Mouse (Mus musculus): ENCODE results near the gene Erg. TPM values are rescaled to one million over a fixed set of nuclear protein-coding genes. Genes with fewer than 3 reads are reported as not detected.

Gene Erg
- polyA plus RNA-seq, 1 experiment, result 4.2 TPM

- Histone ChIP-seq H3K27ac (ENCODE audit: insufficient read depth, low read depth, low read length) (no peak overlapping the region), H3K4me1 (ENCODE audit: control insufficient read depth, insufficient read depth, insufficient read length, low read length) (peaks cover 12% of the 10 kb centered on the region), H3K36me3 (ENCODE audit: control insufficient read depth, insufficient read depth, low read length) (no peaks in the 10 kb centered on the region), H3K4me3 (ENCODE audit: low read depth, low read length) (no peak overlapping the region), H3K27me3 (ENCODE audit: control insufficient read depth, insufficient read depth, low read length) (no peaks in the 10 kb centered on the region)
- TF ChIP-seq CTCF (IDR thresholded peaks at IDR 0.05; ENCODE audit: extremely low read depth, insufficient read length, insufficient replicate concordance, low read depth, low read length) (no peak), POLR2A (IDR thresholded peaks at IDR 0.05; ENCODE audit: low read depth, low read length) (no peak)
- WGBS, result 85% methylated on average over 8 of the region's 8 CpGs
Measured at GRCm38 (mm10) chr16:95360214-95360850, 226.1 kb downstream of the Erg start.

GRCm38 (mm10) chr16:95356962-95357955 is 229.1 kb downstream of the Erg start:
- WGBS, result 80% methylated on average over 12 of the region's 12 CpGs
- TF ChIP-seq POLR2A (IDR thresholded peaks at IDR 0.05; ENCODE audit: low read depth, low read length) (no peak), CTCF (IDR thresholded peaks at IDR 0.05; ENCODE audit: extremely low read depth, insufficient read length, insufficient replicate concordance, low read depth, low read length) (no peak)

DNA sequence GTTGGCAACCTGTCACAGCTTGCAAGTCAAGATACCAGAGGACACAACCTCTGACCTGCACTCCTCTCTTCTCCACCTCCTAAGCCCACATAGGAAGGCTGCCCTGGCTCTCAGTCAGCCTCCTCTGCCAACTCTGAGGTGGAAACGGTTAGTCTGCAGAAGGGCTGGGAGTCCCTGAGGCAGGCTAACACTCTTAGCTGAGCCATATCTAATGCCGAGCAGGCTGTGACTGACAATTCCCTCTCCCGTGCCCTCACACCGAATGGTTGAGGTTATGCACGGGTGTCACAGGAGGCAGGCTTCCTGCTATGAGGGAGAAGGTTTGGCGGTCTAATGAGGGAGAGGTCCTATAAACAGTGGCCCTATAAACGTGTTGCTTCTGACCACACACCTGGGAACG is 232.6 kb downstream of the Erg start:
- TF ChIP-seq CTCF (IDR thresholded peaks at IDR 0.05; ENCODE audit: extremely low read depth, insufficient read length, insufficient replicate concordance, low read depth, low read length) (no peak), POLR2A (IDR thresholded peaks at IDR 0.05; ENCODE audit: low read depth, low read length) (no peak)
- Histone ChIP-seq H3K4me1 (ENCODE audit: control insufficient read depth, insufficient read depth, insufficient read length, low read length) (no peaks in the 10 kb centered on the region), H3K36me3 (ENCODE audit: control insufficient read depth, insufficient read depth, low read length) (no peaks in the 10 kb centered on the region), H3K27ac (ENCODE audit: insufficient read depth, low read depth, low read length) (no peak overlapping the region), H3K27me3 (ENCODE audit: control insufficient read depth, insufficient read depth, low read length) (no peaks in the 10 kb centered on the region), H3K4me3 (ENCODE audit: low read depth, low read length) (no peak overlapping the region)
- WGBS, result 64% methylated on average over 8 of the region's 8 CpGs

More at GRCm38 (mm10) chr16:95356962-95357955, 229.1 kb downstream of the Erg start:
- Histone ChIP-seq H3K27me3 (ENCODE audit: control insufficient read depth, insufficient read depth, low read length) (no peaks in the 10 kb centered on the region), H3K4me1 (ENCODE audit: control insufficient read depth, insufficient read depth, insufficient read length, low read length) (peaks cover 8% of the 10 kb centered on the region), H3K36me3 (ENCODE audit: control insufficient read depth, insufficient read depth, low read length) (no peaks in the 10 kb centered on the region), H3K27ac (ENCODE audit: insufficient read depth, low read depth, low read length) (no peak overlapping the region), H3K4me3 (ENCODE audit: low read depth, low read length) (no peak overlapping the region)

GRCm38 (mm10) chr16:95352266-95352665 is 234.1 kb downstream of the Erg start:
- 68% methylated on average over 8 of the region's 8 CpGs for WGBS
- Histone ChIP-seq H3K4me1 (ENCODE audit: control insufficient read depth, insufficient read depth, insufficient read length, low read length) (no peaks in the 10 kb centered on the region), H3K27ac (ENCODE audit: insufficient read depth, low read depth, low read length) (no peak overlapping the region)

GRCm38 (mm10) chr16:95350499-95350898 is 235.9 kb downstream of the Erg start:
- WGBS, result 31% methylated on average over 3 of the region's 3 CpGs
- Histone ChIP-seq H3K27me3 (ENCODE audit: control insufficient read depth, insufficient read depth, low read length) (no peaks in the 10 kb centered on the region), H3K4me3 (ENCODE audit: low read depth, low read length) (no peak overlapping the region), H3K4me1 (ENCODE audit: control insufficient read depth, insufficient read depth, insufficient read length, low read length) (no peaks in the 10 kb centered on the region), H3K27ac (ENCODE audit: insufficient read depth, low read depth, low read length) (no peak overlapping the region), H3K36me3 (ENCODE audit: control insufficient read depth, insufficient read depth, low read length) (no peaks in the 10 kb centered on the region)
- TF ChIP-seq CTCF (IDR thresholded peaks at IDR 0.05; ENCODE audit: extremely low read depth, insufficient read length, insufficient replicate concordance, low read depth, low read length), result peak; percentile 68; the same call in 1 of the 2 replicates
- TF ChIP-seq POLR2A (IDR thresholded peaks at IDR 0.05; ENCODE audit: low read depth, low read length), result no peak

More at GRCm38 (mm10) chr16:95352266-95352665, 234.1 kb downstream of the Erg start:
- no peak for TF ChIP-seq POLR2A (IDR thresholded peaks at IDR 0.05; ENCODE audit: low read depth, low read length)
- TF ChIP-seq CTCF (IDR thresholded peaks at IDR 0.05; ENCODE audit: extremely low read depth, insufficient read length, insufficient replicate concordance, low read depth, low read length), result no peak
- H3K36me3 ChIP-seq (ENCODE audit: control insufficient read depth, insufficient read depth, low read length), result no peaks in the 10 kb centered on the region
- H3K27me3 ChIP-seq (ENCODE audit: control insufficient read depth, insufficient read depth, low read length), result no peaks in the 10 kb centered on the region
- no peak overlapping the region for H3K4me3 ChIP-seq (ENCODE audit: low read depth, low read length)

DNA sequence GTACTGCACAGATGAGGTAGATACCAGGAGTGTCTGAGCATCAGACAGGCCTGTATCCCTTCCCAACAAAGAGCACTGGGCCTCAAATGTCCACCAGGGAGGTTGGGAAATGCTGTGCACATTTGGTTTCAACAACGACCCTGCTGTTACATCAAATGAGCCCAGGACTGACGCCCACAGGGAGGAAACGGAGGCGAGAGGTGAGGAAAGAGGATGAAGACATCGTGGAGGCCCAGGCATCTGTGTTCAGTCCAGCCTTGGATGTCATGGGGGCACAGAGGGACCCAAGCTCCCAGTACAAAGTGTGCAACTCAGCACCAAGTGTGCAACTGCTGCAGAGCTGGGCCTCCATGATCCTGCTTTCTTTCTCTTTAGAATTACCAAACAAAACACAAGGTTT is 236.6 kb downstream of the Erg start:
- Histone ChIP-seq H3K36me3 (ENCODE audit: control insufficient read depth, insufficient read depth, low read length) (no peaks in the 10 kb centered on the region), H3K27me3 (ENCODE audit: control insufficient read depth, insufficient read depth, low read length) (no peaks in the 10 kb centered on the region), H3K4me1 (ENCODE audit: control insufficient read depth, insufficient read depth, insufficient read length, low read length) (no peaks in the 10 kb centered on the region), H3K27ac (ENCODE audit: insufficient read depth, low read depth, low read length) (no peak overlapping the region), H3K4me3 (ENCODE audit: low read depth, low read length) (no peak overlapping the region)
- 76% methylated on average over 5 of the region's 5 CpGs for WGBS
- TF ChIP-seq POLR2A (IDR thresholded peaks at IDR 0.05; ENCODE audit: low read depth, low read length) (no peak), CTCF (IDR thresholded peaks at IDR 0.05; ENCODE audit: extremely low read depth, insufficient read length, insufficient replicate concordance, low read depth, low read length) (no peak)

- TF ChIP-seq CTCF (IDR thresholded peaks at IDR 0.05; ENCODE audit: extremely low read depth, insufficient read length, insufficient replicate concordance, low read depth, low read length) (no peak), POLR2A (IDR thresholded peaks at IDR 0.05; ENCODE audit: low read depth, low read length) (no peak)
- WGBS, result 81% methylated on average over 6 of the region's 6 CpGs
- Histone ChIP-seq H3K4me1 (ENCODE audit: control insufficient read depth, insufficient read depth, insufficient read length, low read length) (no peaks in the 10 kb centered on the region), H3K4me3 (ENCODE audit: low read depth, low read length) (no peak overlapping the region), H3K36me3 (ENCODE audit: control insufficient read depth, insufficient read depth, low read length) (no peaks in the 10 kb centered on the region), H3K27ac (ENCODE audit: insufficient read depth, low read depth, low read length) (no peak overlapping the region), H3K27me3 (ENCODE audit: control insufficient read depth, insufficient read depth, low read length) (no peaks in the 10 kb centered on the region)
Measured at GRCm38 (mm10) chr16:95349344-95349743, 237.0 kb downstream of the Erg start.
